Mouse (Mus musculus): ENCODE data around the gene Tex48.

Gene Tex48

DNA sequence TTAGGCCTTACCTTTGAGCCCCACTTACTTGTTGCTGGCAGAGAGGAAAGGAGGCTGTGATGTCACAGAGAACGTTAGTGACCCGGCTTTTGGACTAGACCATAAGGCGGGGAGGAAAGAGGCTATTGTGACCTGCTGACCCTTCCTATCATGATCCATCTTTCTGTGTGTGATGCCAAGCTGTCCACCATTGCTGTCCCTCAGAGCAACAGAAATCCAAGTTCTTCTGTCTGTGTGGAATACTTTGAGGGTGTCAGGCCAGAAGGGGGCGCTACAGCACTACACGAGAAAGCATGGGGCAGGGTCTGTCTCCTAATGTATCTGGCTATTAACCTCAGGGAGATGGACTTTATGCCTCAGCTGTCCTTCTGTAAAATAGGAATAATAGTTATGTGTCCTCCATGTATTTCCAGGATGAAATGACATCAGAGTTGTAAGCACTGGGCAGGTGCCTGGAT, at the start of gene Tex48:
Gene Tex48, minus strand, starts transcription at position 51 of the 458 bp plus-strand sequence.
- DNase-seq (ENCODE audit: low read depth in 2 of 2, low spot score in 2 of 2): peak; percentile 16

DNA sequence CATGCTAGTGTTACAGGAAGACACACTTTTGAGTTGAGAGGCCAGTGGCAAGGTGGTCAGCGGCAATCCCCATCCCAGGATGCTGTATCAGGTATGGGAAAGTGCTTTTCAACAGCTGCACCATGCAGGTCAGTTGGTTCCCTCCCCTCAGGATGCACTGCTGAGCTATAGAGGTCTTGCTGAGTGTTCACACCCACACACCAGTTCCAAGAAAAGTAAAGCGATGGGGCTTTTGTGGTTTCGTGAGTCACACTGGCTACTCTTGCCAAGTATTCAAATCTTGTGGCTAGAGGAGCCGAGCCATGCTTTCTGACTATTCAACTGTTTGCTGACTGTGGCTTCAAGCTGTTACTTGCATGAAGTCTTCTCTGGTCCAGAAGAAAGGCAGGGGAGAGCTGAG, 46.0 kb upstream of the Tex48 start:
- no peak for DNase-seq (ENCODE audit: low read depth in 2 of 2, low spot score in 2 of 2)

DNA sequence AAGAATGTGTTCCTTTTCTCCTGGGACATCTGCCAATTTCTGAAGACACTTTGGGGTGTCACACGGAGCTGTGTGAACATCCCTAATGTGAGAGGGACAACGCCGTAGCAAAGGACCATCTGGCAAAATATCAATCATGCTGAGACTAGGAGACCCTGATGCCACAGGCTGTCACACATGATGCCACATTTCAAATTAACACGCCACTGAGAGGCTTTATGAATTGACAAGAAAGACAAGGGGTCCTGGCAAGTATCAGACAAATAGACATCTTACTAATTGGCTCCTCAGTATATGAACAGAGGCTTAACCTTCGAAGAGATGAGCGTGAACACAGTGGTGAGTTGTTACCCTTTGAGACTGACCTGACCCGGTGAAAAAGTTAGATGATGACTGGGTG, 43.5 kb upstream of the Tex48 start:
- no peak for DNase-seq (ENCODE audit: low read depth in 2 of 2, low spot score in 2 of 2)

DNA sequence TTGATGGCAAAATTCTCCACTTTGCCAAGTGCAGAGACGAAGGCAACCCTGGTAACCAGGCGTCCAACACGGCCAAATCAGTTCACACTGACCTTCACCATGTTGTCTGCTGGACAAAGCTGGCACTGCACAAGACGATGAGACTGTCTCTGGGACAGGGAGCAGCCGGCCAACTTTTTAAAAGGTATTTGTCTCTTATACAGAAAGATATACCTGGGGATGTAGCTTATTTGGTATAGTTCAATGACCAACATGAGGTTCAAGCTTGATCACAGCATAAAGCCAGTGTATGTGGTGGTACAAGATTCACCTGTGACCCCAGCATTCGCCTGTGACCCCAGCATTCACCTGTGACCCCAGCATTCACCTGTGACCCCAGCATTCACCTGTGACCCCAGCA, 41.1 kb upstream of the Tex48 start, which contains the start of gene Gm11214:
Gene Gm11214, minus strand, starts transcription at position 101 of the 400 bp plus-strand sequence.
- no peak for DNase-seq (ENCODE audit: low read depth in 2 of 2, low spot score in 2 of 2)

DNA sequence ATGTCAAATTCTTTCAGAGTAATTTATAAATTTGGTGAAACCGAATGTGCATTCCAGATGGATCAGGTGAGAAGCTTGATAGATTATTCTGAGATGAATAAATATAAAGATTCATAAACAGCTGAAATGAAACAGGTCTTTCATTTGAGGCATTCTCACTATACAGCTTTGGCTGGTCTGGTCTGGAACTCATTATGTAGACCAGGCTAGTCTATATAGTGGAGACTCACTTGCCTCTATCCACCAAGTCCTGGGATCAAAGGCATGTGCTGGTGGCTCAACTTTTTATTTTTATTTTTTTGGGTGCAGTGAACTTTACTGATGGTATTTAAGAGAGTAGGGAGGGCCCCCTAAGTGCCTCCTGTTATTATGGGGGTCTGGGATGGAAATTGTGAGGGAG, 39.6 kb upstream of the Tex48 start:
- no peak for DNase-seq (ENCODE audit: low read depth in 2 of 2, low spot score in 2 of 2)

DNA sequence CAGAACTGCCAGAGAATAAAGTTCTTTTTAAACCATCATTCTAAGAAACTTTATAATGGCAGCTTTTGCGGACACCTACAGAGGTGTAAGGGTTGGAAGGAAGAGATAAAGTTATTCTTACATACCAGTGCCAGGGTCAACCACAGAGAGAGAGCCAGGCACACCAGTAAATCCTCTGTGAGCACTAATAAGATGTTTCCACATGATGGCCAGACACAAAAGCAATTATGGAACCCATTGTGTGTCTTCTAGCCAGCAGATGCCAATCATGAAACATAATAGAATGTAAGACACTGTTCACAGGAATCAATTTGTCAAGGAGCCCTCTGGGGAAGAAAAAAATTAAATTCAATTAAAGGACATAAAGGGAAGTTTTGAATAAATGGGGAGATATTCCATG, 39.2 kb upstream of the Tex48 start:
- DNase-seq (ENCODE audit: low read depth in 2 of 2, low spot score in 2 of 2): no peak

DNA sequence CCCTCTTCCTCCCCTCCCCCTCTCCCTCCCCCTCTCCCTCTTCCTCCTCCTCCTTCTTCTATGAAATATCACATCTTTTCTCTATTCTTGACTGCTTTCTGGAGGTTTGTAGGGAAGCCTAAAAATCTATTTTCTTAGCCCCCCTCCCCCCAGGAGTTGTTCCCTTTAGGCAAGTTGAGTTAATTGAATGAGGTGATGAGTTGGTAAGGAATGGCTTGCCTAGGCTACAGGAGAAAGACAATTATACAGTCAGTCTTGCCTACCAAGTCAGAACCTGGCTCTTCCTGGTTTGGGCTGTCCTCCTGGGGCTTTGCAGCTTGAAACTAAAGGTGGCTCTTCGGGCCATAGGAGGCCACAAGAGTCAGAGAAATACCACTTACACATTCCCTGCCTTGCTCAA, 37.5 kb upstream of the Tex48 start:
- DNase-seq (ENCODE audit: low read depth in 2 of 2, low spot score in 2 of 2): no peak

DNA sequence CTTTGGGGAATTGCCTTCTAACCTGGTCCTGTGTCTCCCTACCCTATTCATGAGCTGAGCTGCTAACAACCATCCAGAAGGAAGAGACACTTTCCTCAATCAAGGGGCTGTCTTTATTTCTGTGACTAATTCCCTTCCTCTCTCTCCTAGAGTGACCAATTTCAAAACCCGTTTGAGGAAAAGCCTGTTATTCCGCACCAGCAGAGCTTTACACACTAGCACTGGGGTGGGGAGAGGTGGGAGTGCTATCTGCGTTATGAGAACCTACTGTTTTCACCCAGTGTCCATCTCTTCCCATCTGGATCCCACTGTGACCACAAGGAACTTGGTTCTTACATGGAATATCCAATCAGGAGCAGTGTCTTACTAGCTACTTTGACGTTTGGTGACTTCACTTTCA, 36.9 kb upstream of the Tex48 start:
- no peak for DNase-seq (ENCODE audit: low read depth in 2 of 2, low spot score in 2 of 2)

DNA sequence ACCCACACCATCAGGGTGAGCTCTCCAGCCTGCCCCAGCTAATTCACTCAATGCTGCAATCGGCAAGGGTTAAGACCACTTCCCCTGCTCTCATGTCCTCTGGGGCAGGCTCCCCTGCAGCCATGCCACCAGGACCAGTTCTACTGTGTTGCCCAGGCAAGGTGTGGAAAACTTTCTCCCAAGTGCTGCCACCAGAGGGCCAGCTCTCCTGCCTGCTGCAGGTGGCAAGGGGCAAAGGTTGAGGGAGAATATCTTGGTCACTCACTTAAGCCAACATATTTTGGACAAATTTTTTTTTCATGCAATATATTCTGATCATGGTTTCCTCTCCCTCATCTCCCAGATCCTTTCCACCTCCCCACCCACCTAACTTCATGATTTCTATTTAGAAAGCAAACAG, 32.2 kb upstream of the Tex48 start:
- no peak for DNase-seq (ENCODE audit: low read depth in 2 of 2, low spot score in 2 of 2)

DNA sequence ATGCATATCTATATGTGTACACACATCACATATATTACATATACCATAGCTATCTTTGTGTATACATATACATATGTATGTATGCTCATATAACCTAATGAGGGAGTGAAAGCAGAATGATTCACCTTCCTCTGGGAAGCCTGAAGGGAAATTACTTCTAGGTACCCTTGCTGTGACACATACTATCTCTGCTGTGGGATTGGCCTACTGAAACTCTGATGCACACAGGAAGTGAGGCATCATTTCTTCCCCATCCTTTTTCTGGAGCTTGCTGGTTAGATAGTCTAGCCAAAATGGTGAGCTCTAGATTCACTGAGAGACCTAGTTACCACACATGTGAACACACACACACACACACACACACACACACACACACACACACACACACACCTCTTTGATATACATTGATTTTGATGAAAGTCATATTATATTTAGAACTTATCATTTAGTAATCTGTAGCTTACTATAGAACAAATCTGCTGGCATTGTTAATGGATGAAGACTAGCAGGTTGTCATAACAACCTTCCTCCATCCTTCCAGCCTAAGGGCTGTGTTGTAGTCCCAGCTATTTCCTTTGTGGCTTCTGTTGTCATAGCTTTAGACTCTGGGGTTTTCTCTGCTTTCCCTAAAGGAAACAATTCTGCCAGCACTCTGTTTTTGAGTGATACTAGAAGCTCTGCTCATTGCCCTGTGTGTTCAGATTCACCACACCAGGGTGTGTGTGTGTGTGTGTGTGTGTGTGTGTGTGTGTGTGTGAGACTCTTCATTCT, 21.9 kb upstream of the Tex48 start:
- DNase-seq (ENCODE audit: low read depth in 2 of 2, low spot score in 2 of 2): no peak

DNA sequence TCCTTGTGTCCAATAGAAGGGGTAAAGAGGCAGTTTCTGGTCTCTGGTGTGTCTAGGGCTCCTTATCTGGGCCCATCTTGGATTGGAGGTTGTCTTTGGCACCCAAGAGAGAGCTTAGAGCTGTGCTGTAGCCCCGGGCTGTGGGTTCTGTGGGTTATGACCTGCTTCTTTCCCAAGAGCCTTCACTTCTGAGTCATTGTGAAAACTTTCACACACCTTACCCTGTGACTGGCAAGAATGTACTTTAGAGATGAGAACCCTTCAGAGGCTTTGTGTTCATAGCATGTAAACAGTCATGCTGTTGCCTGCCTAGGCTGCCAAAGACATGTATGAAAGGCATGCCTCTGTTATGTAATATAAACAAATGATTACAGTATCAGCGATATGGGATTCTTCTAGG, 17.6 kb upstream of the Tex48 start:
- DNase-seq (ENCODE audit: low read depth in 2 of 2, low spot score in 2 of 2): no peak

DNA sequence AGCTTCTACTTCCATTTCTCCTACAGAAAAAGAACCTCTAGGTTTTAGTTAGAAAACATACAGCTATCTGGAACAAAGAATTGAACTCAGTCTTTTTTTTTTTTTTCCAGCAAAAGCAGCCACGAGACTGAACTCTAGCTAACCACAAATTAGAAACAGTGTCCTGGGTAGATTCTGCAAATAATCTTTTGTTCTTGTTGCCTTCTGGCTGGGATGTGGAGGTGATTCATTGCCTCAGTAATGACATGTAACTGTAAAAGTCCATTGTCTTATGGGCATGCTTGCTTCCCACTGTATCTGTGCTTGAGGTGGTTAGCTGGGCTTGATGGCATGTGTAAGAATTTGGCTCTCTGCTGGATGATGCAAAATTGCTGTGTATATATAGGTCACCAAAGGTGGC, 16.4 kb upstream of the Tex48 start:
- DNase-seq (ENCODE audit: low read depth in 2 of 2, low spot score in 2 of 2): no peak

DNA sequence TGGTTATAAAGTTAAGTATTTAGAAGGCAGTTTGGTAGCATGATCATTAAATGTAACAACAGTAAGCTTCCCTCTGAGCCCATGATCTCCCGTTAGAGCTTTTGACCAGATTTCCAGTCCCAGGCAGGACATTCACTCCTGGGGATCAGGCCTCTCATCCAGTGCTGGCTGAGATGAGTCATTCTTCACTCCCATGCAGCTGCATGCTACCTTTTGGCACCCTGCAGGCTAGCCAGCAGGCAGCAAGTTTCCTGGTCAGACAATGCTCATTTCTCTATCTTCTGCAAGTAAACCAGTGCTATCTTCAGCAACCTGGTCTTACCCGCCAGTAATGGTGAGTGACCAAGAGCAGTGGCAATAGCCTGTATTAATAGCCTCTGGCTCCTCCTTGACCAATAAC, 11.0 kb upstream of the Tex48 start:
- no peak for DNase-seq (ENCODE audit: low read depth in 2 of 2, low spot score in 2 of 2)

DNA sequence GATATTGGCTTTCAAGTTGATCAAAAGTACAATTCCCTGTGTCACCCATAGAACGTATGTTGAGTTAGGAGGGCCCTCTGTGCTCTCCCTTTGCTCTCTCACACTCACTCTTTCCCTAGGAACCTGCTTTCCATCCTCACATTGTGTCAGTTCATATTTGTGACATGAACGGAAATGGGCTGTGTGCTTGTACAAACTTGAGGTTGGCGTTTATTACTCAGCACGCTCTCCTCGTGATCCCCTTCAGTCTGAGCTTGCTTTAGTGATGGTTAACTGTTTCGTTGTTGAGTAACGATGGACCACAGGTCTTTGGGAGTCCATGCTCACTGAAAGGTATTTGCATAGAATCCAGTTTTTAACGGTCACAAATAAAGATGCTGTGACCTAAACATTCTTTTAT, 4.9 kb upstream of the Tex48 start:
- DNase-seq (ENCODE audit: low read depth in 2 of 2, low spot score in 2 of 2): no peak

DNA sequence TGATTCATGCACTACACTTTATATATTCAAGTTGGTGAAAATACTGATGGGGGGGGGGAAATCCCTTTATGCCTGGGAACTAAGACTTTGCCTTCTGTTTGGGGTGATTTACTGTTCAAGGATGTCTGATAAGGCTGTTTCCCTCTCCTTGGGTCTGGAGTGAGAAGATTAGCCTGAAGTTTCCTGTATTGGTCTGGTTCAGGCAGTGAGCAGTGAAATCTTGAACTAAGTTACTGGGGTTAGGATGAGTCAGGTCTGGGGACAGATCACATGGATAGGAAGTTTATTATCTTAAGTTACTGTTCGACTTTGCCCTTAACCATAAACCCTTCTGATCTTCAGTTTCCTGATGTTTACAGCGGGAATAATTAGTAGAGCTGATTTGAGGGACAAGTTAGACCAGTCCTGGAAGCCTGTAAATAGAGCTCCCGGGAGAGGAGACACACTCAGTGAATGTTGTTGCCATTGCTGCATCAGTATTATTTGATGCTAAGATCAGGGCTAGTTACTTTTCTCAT, 3.4 kb upstream of the Tex48 start:
- no peak for DNase-seq (ENCODE audit: low read depth in 2 of 2, low spot score in 2 of 2)

DNA sequence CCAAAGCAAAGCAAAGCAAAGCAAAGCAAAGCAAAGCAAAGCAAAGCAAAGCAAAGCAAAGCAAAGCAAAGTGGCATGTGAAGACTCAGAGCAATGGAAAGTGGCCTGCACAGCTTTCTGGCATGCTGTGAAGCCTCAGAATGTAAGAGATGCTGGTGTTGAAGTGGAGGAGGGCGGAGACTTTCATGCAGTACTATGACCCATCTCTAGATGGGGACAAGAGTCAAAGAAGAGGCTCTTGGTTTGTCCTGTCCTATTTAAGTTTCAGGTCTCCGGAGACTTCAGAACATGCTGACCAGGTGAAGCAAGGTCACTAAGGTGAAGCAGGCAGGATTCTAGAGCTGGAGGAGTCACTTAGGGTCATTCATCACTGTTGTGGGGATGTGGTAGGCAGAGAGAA, 367 bp downstream of the Tex48 start:
- DNase-seq (ENCODE audit: low read depth in 2 of 2, low spot score in 2 of 2): no peak

DNA sequence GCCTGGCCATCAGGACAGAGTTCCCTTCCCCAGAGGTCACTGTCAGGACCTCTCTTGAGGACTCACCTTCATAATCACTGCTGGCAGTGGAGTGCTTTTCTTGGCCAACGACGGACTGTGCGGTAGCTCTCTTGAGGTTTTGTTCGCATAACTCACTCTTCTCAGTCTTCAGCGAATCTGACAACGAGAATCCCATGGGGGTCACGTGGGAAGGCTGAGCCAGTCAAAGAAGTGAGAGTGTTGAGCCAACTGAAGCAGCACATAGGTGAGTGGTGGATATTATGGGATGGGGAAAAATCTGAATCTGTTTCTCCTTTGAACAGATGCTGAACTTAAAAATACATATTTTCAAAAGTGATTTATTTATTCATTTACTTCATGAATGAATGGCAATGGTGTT, 13.8 kb downstream of the Tex48 start:
- no peak for DNase-seq (ENCODE audit: low read depth in 2 of 2, low spot score in 2 of 2)

DNA sequence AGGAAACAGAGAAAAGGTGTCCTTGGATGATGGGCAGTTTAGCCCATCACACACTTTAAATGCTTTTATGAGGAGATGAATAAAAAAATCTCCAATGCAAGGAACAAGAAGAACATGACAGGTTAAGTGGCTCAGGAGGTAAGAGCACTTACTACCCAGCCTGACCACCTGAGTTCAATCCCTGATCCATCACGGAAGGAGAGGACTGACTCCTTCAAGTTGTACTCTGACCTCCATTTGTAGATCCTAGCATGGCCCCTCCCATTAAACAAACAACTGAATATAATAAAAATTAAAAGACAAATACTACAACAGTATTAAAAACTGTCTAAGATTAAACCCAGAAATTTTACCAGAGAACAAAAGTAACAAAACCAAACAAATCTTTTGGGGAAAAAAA, 16.3 kb downstream of the Tex48 start:
- no peak for DNase-seq (ENCODE audit: low read depth in 2 of 2, low spot score in 2 of 2)

DNA sequence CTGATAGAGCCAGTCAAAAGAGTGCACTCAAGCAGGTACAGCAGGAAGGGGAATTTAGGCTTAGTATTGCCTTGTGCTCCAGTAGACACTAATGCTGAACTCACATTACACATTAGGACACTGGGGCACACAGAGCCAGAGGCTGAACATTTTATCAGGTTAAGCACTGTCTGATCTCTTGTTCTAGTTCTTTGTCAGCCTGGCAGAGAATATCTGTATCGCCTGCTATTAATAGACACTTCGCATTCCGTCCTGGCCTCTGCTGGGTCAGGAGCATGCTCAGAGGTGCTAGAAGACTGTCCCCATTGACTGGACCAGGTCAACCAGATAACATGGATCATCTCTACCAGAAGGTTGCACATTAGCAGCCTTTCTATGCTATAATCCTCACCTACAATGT, 16.7 kb downstream of the Tex48 start:
- DNase-seq (ENCODE audit: low read depth in 2 of 2, low spot score in 2 of 2): no peak

DNA sequence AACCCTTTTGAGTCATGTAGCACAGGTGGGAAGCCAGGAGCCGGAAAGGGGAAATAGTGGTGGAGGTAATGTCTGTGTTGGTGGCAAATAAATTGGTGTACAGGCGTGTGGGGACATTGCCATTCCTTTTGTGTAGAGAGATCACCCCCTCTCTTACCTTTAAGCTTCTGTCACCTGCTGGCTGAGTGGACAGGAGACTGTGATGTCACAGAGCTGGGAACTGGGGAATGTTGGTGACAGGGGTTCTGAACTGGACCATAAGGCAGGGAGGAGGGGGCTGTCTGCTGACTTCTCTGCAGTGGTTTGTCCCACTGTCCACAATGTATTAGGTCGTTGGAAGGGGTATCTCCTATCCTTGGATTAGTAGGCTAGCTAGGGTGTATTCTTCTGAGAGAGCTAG, 17.3 kb downstream of the Tex48 start, which contains the start of gene Gm11213:
Gene Gm11213, minus strand, starts transcription at position 317 of the 400 bp plus-strand sequence.
- no peak for DNase-seq (ENCODE audit: low read depth in 2 of 2, low spot score in 2 of 2)

DNA sequence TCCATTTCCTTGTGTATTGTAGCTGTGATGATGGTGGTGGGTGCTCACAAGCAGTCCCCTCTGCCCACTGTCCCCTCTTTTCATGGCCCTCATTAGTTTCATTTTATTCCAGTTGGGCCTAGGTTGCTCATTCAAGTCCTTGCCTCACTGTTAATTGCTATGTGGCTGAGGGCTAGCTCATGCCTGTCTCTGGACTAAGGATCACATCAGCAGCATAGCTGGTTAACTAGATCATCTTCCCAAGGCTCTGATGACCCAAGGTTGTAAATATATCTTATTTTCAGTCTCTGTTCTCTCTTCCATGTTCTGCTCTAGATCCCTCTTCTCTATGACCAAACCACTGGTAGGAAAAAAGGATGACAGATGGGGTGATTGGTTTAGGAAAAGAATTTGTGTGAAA, 21.0 kb downstream of the Tex48 start:
- no peak for DNase-seq (ENCODE audit: low read depth in 2 of 2, low spot score in 2 of 2)

DNA sequence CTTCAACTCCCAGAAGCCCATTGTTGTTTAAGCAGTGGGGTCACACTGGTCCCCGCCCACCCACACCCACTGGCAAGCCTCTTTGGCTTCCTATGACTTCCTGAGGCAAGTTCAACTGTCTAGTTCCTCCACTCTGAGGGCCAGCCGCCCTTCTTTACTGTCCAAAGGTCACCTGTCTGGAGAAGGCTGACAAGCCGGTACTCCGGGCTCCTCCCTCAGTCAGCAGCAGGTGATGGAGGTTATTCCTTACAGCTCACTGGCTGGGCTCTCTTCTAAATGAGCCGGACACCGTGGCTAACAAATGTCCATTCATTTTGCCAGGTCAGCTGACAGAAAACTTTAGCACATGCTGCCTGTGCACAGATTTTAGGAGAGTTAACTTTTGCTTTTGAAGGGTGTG, 21.4 kb downstream of the Tex48 start:
- DNase-seq (ENCODE audit: low read depth in 2 of 2, low spot score in 2 of 2): no peak

DNA sequence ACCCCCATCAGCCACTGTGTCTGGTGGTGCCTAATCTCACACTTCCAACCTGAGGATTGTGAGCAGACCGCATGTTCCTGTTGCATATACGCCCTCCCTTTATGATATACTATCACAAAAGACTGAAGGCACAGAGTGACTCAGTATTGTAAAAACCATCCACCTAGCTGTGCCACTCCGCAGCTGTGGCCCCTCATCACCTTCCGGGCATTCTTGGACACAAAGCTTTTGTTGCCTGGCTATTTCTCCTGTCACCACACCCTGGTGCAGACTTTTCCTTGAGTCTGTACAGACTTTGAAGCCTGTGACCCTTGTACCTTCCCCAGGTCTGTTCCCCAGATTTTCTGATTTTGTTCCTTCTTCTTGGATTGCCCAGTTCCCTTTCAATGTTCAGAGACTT, 26.2 kb downstream of the Tex48 start:
- DNase-seq (ENCODE audit: low read depth in 2 of 2, low spot score in 2 of 2): no peak
